Mouse (Mus musculus) kidney, adult 2 months (tissue): ENCODE data around the gene Plxdc1.

ENCODE experiments used
- CTCF ChIP-seq: fragments of 200-500 bp; conservative IDR thresholded peaks from 2 replicates; pipeline ENCODE4 v1.5.1; 2011; ENCODE audit warnings: low read depth, mild to moderate bottlenecking, control low read depth, low read length, moderate library complexity, mixed read lengths; ENCODE audit not compliant: insufficient read depth, insufficient read length
- POLR2A ChIP-seq: fragments of 200-500 bp; IDR thresholded peaks from one replicate; pipeline ENCODE4 v1.6.1; 2011; ENCODE audit warnings: low read depth, low read length, control low read depth

GRCm38 (mm10) chr11:97915471-97915870 is 70.8 kb downstream of the Plxdc1 start:
- TF ChIP-seq CTCF (no peak), POLR2A (no peak)
